In genomic region chr12:70307881-70308280, GRCm38 (mm10) we compare ENCODE assay signal across 23 mouse cellular contexts. TPM values are rescaled to one million over a fixed set of nuclear protein-coding genes. Genes with fewer than 3 reads are reported as not detected.
DNase-seq lines count a peak whose midpoint lies in the region; ATAC-seq and TF ChIP-seq lines count a peak whose summit lies in the region.
"Had no signal": no experiment of that assay in that cellular context is flagged by ENCODE, and none has a peak within 500 bp of the region (broad histone marks: within the 10 kb centered on the region; RNA-seq: fewer than 3 reads in every experiment).

No protein-coding gene starts in this region.

- no peaks in the 10 kb centered on the region for H3K27me3 ChIP-seq in neural tube, embryonic 13.5 days
- H3K27me3 ChIP-seq: embryonic facial prominence, embryonic 12.5 days; forebrain, embryonic 13.5 days; forebrain, embryonic 15.5 days had no signal

- TF ChIP-seq CTCF in layer of hippocampus, adult 2 months (conservative IDR thresholded peaks at IDR 0.05): no peak
- TF ChIP-seq CTCF in cortical plate, adult 2 months (IDR thresholded peaks at IDR 0.05; ENCODE audit: extremely low read depth, insufficient read depth, low read length): no peak

- H3K4me1 ChIP-seq in neural tube, embryonic 13.5 days (replicated peaks): peaks cover 17% of the 10 kb centered on the region
- peaks cover 45% of the 10 kb centered on the region for H3K4me1 ChIP-seq in cortical plate, adult 2 months (ENCODE audit: control insufficient read depth, insufficient read depth, low read length)
- H3K4me1 ChIP-seq: embryonic facial prominence, embryonic 10.5 days; embryonic facial prominence, embryonic 12.5 days; forebrain, embryonic 13.5 days had no signal

- ATAC-seq in neural tube, embryonic 13.5 days (ENCODE audit: low read depth): no peak
- ATAC-seq: forebrain, embryonic 13.5 days; forebrain, embryonic 15.5 days; forebrain, postnatal 0 days had no signal

- WGBS in neural tube, embryonic 13.5 days: 93% methylated on average over 7 of the region's 7 CpGs

- no peaks in the 10 kb centered on the region for H3K36me3 ChIP-seq in neural tube, embryonic 13.5 days
- H3K36me3 ChIP-seq: embryonic facial prominence, embryonic 10.5 days; embryonic facial prominence, embryonic 12.5 days; forebrain, embryonic 15.5 days had no signal

- H3K27ac ChIP-seq in layer of hippocampus, adult 2 months: peak overlapping the region; percentile 72
- 0 out of 2 replicates have a peak overlapping the region, but pooled peaks have one; percentile 5 for H3K27ac ChIP-seq in neural tube, embryonic 13.5 days (replicated peaks)
- peak overlapping the region; percentile 82 for H3K27ac ChIP-seq in cortical plate, adult 2 months (ENCODE audit: insufficient read depth, low read length)
- H3K27ac ChIP-seq: embryonic facial prominence, embryonic 10.5 days; embryonic facial prominence, embryonic 12.5 days; forebrain, embryonic 13.5 days; forebrain, embryonic 15.5 days had no signal

- no peak overlapping the region for H3K4me3 ChIP-seq in layer of hippocampus, adult 2 months
- H3K4me3 ChIP-seq in neural tube, embryonic 13.5 days: no peak overlapping the region
- H3K4me3 ChIP-seq in cortical plate, adult 2 months (ENCODE audit: insufficient read depth, low read length): no peak overlapping the region
- H3K4me3 ChIP-seq: embryonic facial prominence, embryonic 10.5 days; embryonic facial prominence, embryonic 12.5 days; forebrain, embryonic 13.5 days; forebrain, embryonic 15.5 days had no signal

- TF ChIP-seq POLR2A in cortical plate, adult 2 months (IDR thresholded peaks at IDR 0.05; ENCODE audit: extremely low read depth, insufficient read depth, low read length): no peak

- no peaks in the 10 kb centered on the region for H3K9me3 ChIP-seq in neural tube, embryonic 13.5 days
- H3K9me3 ChIP-seq: embryonic facial prominence, embryonic 10.5 days; embryonic facial prominence, embryonic 12.5 days; forebrain, embryonic 13.5 days; forebrain, embryonic 15.5 days had no signal

- DNase-seq in layer of hippocampus, adult 2 months (ENCODE audit: low spot score in 2 of 2): no peak
- DNase-seq in layer of hippocampus, postnatal 25 days (ENCODE audit: extremely low spot score in 1 of 2, low spot score in 1 of 2): no peak
- DNase-seq in neural tube, embryonic 10.5 days (ENCODE audit: extremely low spot score, low spot score): no peak
- DNase-seq in telencephalon, adult 2 months (ENCODE audit: low read depth, low spot score): peak; percentile 69
- no peak for DNase-seq in kidney, postnatal 36 days
- DNase-seq in cerebellum, adult 18-20 months: no peak
- DNase-seq: adrenal gland, adult 2 months; adrenal gland, postnatal 10 days; adrenal gland, postnatal 25 days; cerebellum, adult 11-12 months; cerebellum, adult 8-10 months; cerebellum, adult 9-11 months; cerebellum, postnatal 14 days; cerebellum, postnatal 36 days; forebrain, postnatal 0 days had no signal

- H3K4me2 ChIP-seq in neural tube, embryonic 13.5 days: no peak overlapping the region
- H3K4me2 ChIP-seq: embryonic facial prominence, embryonic 12.5 days; forebrain, embryonic 13.5 days; forebrain, embryonic 15.5 days had no signal

- no peak overlapping the region for H3K9ac ChIP-seq in neural tube, embryonic 13.5 days
- H3K9ac ChIP-seq: embryonic facial prominence, embryonic 12.5 days; forebrain, embryonic 13.5 days; forebrain, embryonic 15.5 days; forebrain, postnatal 0 days had no signal

RNA-seq across cellular contexts. Expression of gene Trim9, which starts 39.5 kb away (rescaled TPM):
- 100 to 1,000 TPM; 306 to 310 TPM for total RNA-seq in layer of hippocampus, adult 2 months (2021)
- 100 to 1,000 TPM; 295 to 339 TPM for total RNA-seq in layer of hippocampus, postnatal 25 days (2021)
- 61.0 and 62.3 TPM in 2 replicates for polyA plus RNA-seq in neural tube, embryonic 13.5 days (2015; fragmentation: Nextera tagmentation; extraction: Ambion mirVana)
- polyA plus RNA-seq in cortical plate, adult 2 months (2012; rRNA removed): 202 and 211 TPM in 2 replicates
- total RNA-seq: MEL had no signal
- polyA plus RNA-seq: C2C12 had no signal

Comparison
In these comparisons a context has a peak if more than half of its experiments do, and no peak if none do; other contexts are left out.
1. H3K27ac ChIP-seq: peak in every context shown above with its lines; median percentile 82 in cortical plate, adult 2 months; 72 in layer of hippocampus, adult 2 months; 5 in neural tube, embryonic 13.5 days.